Mouse (Mus musculus) embryonic fibroblast, embryonic 13.5 days (primary cell): ENCODE data around the gene Atp6v0d1.
A peak's percentile ranks its signal among the peaks of the same experiment; 100 is the strongest.

Source experiments
- CTCF ChIP-seq: IDR thresholded peaks from 2 replicates; pipeline ENCODE4 v1.5.1; 2011; ENCODE audit warnings: mild to moderate bottlenecking, control low read depth, low read length, moderate library complexity, borderline replicate concordance; ENCODE audit not compliant: insufficient read depth
- POLR2A ChIP-seq: IDR thresholded peaks from 2 replicates; pipeline ENCODE4 v1.6.1; 2011; ENCODE audit warnings: low read depth, mild to moderate bottlenecking, control low read depth, low read length, moderate library complexity

- TF ChIP-seq CTCF (peak; percentile 76), POLR2A (no peak)
Measured at GRCm38 (mm10) chr8:105554087-105554486, 11.8 kb downstream of the Atp6v0d1 start.
